Mouse (Mus musculus) cerebellum, postnatal 14 days (tissue): ENCODE results near the gene Klk1.
"Not testable (repeated sequence)": the region's sequence is repeated elsewhere in the genome, so short reads cannot be mapped to it uniquely, and the experiment has no call there.

ENCODE experiments used
- DNase-seq, 2 experiments: peaks; one replicate each; pipeline ENCODE4 v3.0.0; 2021; ENCODE audit warnings: mixed read lengths in 2 of 2

Gene Klk1

DNA sequence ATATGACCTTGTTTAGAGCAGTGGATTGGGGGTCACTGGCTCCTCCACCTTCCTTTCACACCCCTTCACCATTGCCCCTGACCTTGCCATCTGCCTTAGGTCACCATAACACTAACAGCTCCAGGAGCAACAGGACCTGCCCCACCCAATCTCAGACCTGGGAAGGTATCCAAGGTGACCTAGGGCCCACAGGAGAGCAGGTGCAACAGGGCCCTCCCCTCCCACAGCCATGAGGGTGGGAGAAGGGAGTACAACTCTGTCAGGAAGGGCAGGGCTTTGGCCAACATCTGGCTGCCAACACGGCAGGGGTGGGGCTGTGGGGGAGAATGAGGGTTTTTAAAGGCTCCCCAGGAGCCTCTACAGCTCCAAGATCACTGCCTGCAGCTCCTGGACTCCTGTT is at the start of gene Klk1:
Gene Klk1, plus strand, starts transcription at position 285 of the 400 bp plus-strand sequence.
- DNase-seq, result no peak

- no peak for DNase-seq
These were observed 45.7 kb upstream of the Klk1 start for GRCm38 (mm10) chr7:44179299-44180045.

DNA sequence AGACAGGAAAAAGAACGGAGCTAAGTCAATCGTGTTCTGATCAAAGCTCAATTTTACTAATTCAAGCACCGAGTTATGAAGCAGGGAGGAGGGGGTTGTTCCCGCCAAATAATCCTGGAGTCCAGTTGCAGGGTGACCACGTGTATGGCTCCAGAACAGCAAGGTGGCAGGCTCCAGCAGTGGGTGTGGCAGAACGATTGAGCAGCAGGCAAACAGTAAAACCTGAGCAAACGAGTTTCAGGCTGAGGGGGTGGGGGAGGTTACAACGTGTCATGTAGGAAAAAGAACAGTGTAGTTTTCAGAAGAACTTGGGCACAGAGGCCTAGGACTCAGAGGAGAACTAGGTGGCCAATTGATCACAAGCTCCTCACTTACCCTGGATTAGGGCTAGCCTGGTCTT is 38.6 kb upstream of the Klk1 start:
- DNase-seq, result not testable (repeated sequence)

DNA sequence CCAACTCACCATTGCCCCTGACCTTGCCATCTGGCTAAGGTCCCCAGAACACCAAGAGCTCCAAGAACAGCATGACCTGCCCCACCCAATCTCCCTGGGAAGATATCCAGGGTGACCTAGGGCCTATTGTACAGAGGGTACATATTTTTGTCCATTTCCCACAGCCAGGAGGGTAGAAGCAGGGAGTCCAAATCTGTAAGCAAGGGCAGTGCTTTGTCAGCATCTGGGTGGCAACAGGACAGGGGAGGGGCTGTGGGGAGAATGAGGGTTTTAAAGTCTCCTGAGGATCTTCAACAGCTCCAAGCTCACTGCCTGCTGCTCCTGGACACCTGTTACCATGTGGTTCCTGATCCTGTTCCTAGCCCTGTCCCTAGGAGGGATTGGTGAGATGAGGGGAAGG is 37.2 kb upstream of the Klk1 start, which contains the start of gene Klk1b24:
Gene Klk1b24, plus strand, starts transcription at position 301 of the 400 bp plus-strand sequence.
- DNase-seq, result not testable (repeated sequence)

DNA sequence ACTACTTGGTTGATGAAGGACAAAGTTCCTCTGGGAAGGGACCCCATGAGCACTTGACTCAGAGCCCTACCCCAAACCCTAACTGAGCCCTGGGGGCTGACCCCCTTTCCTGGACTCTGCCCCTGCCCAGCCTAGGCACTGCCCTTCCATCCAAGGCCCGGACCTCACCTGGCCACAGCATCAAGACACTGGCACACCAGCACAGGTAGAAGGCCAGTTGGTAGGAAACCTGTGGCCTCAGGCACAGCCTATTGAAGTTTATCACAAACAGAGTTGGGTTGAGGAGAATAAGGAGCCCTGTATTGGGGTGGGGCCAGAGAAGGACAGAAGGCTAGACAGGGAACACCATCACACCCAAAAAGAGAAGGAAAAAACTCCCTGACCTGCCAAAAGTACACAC is 31.7 kb upstream of the Klk1 start:
- DNase-seq, result not testable (repeated sequence)

- no peak for DNase-seq
These were observed 27.3 kb upstream of the Klk1 start, which contains the start of gene Klk1b3 for GRCm38 (mm10) chr7:44197891-44198290. Gene Klk1b3 (plus strand): TSS chr7:44198191.

DNA sequence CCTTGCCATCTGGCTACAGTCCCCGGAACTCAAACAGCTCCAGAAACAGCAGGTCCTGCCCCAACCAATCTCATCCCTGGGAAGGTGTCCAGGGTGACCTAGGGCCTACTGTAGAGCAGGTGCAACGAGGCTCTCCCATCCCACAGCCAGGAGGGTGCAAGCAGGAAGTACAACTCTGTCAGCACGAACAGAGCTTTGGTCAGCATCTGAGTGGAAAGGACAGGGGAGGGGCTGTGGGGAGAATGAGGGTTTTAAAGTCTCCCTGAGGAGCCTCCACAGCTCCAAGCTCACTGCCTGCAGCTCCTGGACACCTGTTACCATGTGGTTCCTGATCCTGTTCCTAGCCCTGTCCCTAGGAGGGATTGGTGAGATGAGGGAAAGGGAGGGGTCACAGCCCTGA is 18.0 kb upstream of the Klk1 start, which contains the start of gene Klk1b4:
Gene Klk1b4, plus strand, starts transcription at position 301 of the 400 bp plus-strand sequence.
- not testable (repeated sequence) for DNase-seq

DNA sequence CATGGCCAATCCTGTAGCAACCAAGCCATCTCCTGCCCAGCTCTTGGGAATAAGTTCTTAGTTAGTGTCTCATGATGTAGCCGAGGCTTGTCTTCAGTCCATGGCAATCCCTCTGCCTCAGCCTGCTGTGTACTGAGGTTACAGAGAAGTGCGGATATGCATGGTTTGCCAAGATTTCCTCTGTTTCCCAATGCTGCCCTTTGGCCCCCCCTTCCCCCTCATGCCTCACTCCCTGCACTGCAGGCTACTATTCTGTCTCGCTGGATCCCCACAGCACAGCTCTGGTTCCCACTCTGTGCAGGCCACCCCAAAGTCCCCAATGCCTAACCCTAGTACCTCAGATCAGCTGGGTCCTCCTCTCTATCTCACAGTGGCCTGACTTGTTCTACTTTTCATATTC is 16.9 kb upstream of the Klk1 start:
- DNase-seq, result no peak

- DNase-seq, result no peak
These were observed 9.5 kb upstream of the Klk1 start, which contains the start of gene Klk1b5 for GRCm38 (mm10) chr7:44215645-44216044. Gene Klk1b5 (plus strand): TSS chr7:44215945.

DNA sequence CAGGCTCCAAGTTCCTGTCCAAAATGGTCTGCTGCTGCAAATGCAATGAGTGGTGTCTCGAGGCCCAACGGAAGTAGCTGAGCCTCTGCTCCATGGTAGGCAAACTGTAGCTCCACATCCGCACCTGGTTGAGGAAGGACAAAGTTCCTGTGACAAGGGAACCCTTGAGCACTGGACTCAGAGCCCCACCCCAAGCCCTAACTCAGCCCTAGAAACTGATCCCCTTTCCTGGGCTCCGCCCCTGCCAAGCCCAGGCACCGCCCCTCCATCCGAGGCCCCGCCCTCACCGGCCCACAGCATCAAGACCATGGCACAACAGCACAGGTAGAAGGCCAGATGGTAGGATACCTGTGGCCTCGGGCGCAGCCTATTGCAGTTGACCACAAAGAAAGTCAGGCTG is 3.6 kb upstream of the Klk1 start:
- DNase-seq, result not testable (repeated sequence)

DNA sequence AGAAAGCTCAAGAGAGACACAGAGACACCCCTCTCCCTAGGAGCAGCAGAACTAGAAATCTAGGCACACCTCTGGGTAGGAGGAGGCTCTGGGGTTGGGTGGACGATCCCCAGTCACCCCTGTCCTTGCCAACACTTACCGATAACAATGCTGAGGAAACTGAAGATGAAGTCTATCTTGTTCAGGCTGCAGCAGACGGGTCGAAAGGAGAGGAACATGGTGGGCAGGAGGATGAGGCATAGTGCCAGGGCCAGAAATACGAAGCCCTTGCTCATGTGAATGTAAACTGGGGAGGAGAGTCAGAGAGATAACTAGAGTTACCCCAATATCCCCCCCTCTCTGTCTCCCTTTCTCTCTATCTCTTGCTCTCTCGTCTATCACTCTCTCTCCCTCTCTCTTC is 2.8 kb upstream of the Klk1 start:
- DNase-seq, result not testable (repeated sequence)

- no peak for DNase-seq
These were observed 10.7 kb downstream of the Klk1 start, which contains the start of gene Gm36864 for GRCm38 (mm10) chr7:44235909-44236308. Gene Gm36864 (plus strand): TSS chr7:44236177.

- no peak for DNase-seq
These were observed 14.8 kb downstream of the Klk1 start for GRCm38 (mm10) chr7:44239913-44240312.

DNA sequence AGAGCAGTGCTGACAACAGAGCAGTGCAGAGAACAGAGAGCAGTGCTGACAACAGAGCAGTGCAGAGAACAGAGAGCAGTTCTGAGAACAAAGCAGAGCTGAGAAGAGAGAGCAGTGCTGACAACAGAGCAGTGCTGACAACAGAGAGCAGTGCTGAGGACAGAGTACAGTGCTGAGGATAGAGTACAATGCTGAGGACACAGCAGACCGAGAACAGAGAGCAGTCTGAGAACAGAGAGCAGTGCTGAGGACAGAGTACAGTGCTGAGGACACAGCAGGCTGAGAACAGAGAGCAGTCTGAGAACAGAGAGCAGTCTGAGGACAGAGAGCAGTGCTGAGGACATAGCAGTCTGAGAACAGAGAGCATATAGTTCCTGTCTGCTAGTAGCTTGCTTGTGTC is 15.6 kb downstream of the Klk1 start:
- no peak for DNase-seq

- no peak for DNase-seq
These were observed 16.0 kb downstream of the Klk1 start for GRCm38 (mm10) chr7:44241163-44241562.

GRCm38 (mm10) chr7:44244080-44244479 is 18.9 kb downstream of the Klk1 start:
- no peak for DNase-seq

DNA sequence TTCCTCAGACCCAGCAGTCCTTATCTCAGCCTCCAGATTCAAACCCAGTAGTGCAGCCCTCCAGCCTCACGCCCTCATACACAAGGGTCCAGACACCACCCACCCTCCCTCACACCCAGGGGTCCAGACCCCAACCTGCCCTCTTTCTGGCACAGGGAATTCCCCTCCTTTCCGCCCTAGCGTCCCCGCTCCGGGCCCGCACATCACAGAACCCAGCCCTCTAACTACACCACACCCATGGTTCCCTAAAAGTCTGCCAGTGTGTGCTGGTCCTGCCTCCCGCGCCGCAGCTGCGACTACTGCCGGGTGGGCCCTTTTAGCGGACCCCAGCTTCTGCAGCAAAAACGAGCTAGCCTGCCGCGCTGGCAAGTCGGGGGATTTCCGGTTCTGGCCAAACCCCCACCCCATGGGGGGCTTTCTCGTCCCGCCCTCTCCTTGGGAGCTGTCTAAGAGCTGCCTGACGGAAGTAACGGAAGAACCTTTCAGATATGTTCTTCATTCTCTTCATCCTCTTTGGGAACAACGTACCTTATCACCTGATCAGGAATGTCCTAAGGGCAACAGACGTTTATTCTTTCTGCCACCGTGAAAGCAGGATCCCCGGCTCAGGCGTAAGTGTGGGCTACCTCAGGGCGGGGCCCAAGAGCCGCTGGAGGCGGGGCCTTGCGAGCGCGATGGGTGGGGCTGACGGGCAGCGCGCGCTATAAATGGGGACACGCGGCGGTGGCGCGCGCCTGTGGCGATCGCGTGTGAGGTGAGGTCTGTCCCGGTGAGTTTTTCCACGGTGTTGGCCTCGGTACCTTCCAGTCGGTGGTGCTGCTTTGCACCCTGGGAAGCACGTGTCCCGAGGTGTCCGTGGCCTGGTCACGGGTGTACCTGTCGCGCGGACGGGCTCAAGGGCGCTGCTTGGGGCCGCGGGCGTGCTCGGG is 21.2 kb downstream of the Klk1 start, which contains the start of the genes 1700028J19Rik and 2410002F23Rik:
Gene 1700028J19Rik, minus strand, starts transcription at position 641 of the 929 bp plus-strand sequence.
Gene 2410002F23Rik, plus strand, starts transcription at position 668 of the 929 bp plus-strand sequence.
- peak; percentile 96 for DNase-seq

DNA sequence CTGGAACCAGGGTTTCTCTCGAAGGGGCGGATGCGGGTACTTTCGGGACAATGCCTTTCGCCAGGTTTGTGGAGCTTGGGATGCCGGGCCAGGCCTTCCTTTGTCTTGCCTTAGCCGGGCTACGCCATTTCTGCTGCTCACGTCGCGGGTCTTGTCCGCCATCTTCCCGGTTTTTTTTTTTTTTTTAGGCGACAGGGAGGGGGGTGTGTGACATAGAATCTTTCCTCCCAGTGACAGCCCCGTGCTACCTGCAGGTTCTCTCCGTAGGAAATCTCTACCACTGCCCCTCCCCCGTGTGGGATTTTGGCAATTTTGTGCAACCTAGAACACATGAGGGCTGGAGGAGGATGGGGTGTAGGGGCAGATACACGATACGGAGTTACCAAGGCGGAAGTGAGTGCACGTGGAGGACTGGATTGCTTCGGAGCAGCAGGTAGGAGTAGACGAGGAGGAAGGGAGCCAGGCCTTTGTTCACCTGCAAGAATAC is 21.9 kb downstream of the Klk1 start:
- DNase-seq, result peak in 1 of 2 experiments; percentile 76

GRCm38 (mm10) chr7:44247971-44248370 is 22.8 kb downstream of the Klk1 start:
- DNase-seq, result no peak

DNA sequence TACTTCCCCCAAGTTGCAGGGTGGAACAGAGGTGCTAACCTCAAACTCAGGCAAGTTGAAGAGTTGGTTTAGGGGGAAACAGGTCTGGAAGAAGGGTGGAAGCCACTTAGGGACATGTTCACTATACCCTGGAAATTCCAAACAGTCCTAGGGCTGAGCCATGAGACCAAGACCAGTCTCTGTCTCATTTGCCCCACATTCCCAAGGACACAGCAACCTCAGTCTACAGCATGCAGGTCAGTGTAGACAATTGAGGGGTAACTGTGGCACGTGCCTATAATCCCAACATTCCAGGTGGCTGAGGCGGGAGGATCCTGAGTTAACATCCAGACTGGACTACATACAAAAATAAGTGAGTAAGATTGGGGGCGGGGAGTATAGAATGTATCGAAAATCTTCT is 24.1 kb downstream of the Klk1 start:
- no peak for DNase-seq

GRCm38 (mm10) chr7:44250732-44251275 is 25.6 kb downstream of the Klk1 start:
- DNase-seq, result not testable (repeated sequence)

DNA sequence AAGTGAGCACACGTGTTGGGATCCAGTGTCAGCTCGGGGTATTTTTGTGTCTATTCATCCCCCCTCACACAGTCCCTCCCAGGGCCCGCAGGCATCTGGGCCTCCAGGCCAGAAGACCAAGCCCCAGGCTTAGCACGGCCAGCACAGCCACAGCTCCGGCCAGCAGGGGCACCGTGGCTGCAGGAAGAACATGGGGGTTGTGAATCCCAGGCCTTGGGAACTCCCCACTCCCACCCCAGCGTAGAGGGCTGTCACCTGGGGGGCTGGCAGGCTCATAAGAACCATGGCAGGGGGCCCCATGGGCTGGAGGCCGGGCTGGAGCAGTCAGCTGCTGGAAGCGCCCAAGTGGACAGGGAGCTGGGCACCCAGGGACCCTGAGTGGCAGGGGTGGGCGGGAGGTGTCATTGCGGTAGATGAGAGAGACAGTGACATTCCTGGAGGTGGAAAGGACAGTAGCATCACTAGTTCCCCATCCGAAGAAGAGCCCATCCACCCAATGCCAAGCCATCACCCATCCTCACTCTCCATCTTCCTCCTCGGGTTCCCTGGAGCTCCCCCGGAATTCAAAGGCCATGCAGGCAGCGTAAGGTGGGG is 28.0 kb downstream of the Klk1 start:
- no peak for DNase-seq
